Mouse (Mus musculus): ENCODE data around the gene Gm21310.
"Not testable (repeated sequence)": the region's sequence is repeated elsewhere in the genome, so short reads cannot be mapped to it uniquely, and the experiment has no call there.

Gm21310 gene

DNA sequence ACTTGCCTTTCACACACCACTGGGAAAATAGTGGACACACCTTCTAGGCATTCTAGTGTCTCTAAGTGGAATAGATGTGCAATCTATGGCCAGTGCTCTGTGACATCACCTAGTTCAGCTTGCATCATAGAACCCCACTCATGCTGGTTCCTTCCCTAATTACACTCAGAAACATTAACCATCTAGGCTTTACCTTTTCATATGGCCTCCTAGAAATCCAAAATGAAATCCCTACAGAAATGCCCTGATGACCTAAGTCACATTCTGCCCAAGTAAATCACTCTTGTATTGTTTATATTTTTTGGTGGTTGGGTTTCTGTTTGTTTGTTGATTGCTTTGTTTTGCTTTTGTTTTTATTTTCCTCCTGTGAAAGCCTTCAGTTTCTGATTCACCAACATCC is at the start of gene Gm21310:
TSS of gene Gm21310 (minus strand) at position 101 of the 400 bp plus-strand sequence.
- in situ Hi-C loops (cut with MboI, MseI), result not testable (repeated sequence)

All from T-helper 2 cell (primary cell).